Mouse (Mus musculus) hematopoietic stem cell, adult 5-6 weeks (primary cell): ENCODE data around the gene Fxyd5. TPM values are rescaled to one million over a fixed set of nuclear protein-coding genes. Genes with fewer than 3 reads are reported as not detected.

Experiments used
- ATAC-seq, 2 experiments: fragments of 125-278 bp in 1 of 2; replicated peaks in 1 of 2; 2 replicates each; pipeline ENCODE4 v1.8.0; 2016 to 2017; ENCODE audit warnings: inconsistent platforms in 2 of 2, mild to moderate bottlenecking in 2 of 2, moderate number of reproducible peaks in 2 of 2, low read depth in 1 of 2, moderate TSS enrichment in 1 of 2; ENCODE audit not compliant: low FRiP score in 2 of 2, poor library complexity in 2 of 2, severe bottlenecking in 2 of 2, insufficient read depth in 1 of 2, low TSS enrichment in 1 of 2
- total RNA-seq: library from RNA; stranded (forward); fragments of 172-1452, 232-1000 nt; gene quantifications from 2 replicates; pipeline ENCODE4 v1.2.3, GENCODE M21; 2017

Gene Fxyd5
- total RNA-seq, 1 experiment from 2014 or later = 391 TPM

GRCm38 (mm10) chr7:31072326-31072725 lies 30.0 kb upstream of the Fxyd5 start:
- no peak for ATAC-seq

DNA sequence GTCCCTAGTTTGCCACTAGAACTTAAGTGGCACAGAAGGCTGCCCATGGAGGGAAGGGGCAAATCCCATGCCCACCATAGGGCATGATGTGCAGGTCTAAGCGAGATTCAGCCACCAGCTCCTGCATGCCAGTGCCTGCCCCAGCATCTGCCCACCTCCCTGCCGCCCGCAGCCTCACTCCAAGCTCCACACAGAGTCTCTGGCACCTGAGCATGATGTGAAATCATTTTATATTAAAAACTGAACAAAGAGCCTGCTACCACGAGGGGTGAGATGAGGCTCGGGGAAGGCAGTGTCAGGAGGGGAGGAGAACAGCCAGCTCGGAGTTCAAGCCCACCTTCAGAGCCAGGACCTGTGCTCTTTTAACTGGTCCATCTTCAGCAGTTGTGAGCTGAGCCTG lies 28.0 kb upstream of the Fxyd5 start:
- no peak for ATAC-seq

GRCm38 (mm10) chr7:31069491-31069890 lies 27.2 kb upstream of the Fxyd5 start:
- no peak for ATAC-seq

DNA sequence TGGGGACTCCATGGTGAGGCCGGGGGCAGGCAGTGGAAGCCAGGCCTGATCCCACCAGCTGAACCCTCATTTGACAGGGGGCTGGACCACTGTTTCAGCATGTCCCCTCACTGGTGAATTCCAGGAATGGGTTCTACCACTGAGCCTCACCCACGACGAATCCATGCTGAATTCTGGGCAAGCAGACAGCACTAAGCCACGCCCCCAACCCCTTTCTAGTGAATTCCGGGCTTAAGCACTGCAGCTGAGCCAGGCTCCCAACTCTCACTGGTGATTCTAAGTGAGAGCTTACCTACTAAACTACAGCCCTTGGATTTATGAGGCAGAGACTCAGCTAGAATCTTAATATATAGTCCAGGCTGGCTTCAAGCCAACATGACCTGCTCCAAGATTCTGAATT lies 25.6 kb upstream of the Fxyd5 start:
- no peak for ATAC-seq

DNA sequence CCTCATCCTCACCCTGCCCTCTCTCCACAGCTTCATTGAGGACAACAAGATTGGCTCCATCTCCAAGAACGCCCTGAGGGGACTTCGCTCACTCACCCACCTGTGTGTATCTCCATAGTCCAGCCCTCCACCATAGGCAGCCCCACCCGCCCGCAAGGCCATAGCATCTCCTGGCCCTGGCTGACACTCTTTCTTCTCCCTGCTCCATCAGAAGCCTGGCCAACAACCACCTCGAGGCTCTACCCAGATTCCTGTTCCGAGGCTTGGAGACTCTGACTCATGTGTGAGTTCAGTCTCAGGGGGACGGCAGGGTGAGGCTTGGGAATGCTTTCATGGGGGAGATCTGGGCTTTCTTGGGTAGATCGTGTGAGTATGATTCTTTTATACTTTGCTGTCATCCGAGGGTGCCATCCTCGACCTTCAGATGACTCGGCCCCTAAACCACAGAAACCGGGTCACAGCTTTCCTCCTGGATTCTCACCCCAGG lies 20.8 kb upstream of the Fxyd5 start:
- ATAC-seq = no peak

DNA sequence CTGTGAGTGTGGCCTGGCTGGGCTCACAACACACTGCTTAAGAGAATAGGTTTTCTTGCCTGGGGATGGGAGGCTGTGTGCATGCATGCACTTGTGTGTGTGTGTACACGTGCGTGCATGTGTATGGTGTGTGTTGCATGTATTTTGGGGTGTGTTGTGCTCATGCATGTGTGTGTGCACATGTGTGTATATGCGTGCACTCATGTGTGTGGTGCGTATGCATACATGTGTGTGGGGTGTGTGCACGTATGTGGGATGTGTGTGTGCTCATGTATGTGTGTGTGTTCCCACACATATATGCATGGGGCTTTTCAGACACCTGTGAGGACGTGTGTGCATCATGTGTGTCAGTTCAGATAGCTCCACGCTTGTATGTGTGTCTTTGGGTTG lies 18.3 kb upstream of the Fxyd5 start:
- no peak for ATAC-seq

GRCm38 (mm10) chr7:31059919-31060620 lies 17.8 kb upstream of the Fxyd5 start:
- no peak for ATAC-seq

DNA sequence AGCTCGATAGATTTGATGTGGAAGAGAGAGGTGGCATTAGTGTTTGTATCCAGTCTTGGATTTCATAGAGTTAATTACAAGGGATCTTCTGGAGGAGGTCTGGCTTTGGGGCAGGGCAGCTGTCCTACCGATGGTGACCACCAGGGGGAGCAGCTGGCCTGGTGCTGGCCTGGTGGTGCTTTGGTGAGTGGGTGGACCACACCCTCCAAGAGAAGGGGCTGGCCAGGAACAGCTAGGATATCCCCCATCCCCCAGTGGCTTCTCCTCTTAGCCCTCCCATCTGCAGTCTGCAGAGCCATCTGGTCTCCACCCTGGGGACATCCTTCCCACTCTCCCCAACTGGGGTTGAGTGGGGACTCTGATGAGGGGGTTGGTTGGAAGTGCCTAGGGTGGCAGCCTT lies 16.8 kb upstream of the Fxyd5 start, which contains the start of gene Lgi4:
Gene Lgi4, plus strand, starts transcription at position 235 of the 400 bp plus-strand sequence.
- peak; percentile 78 to 79 for ATAC-seq

- ATAC-seq = no peak
Measured at GRCm38 (mm10) chr7:31058211-31058610, 15.9 kb upstream of the Fxyd5 start.

- no peak for ATAC-seq
Measured at GRCm38 (mm10) chr7:31057730-31058129, 15.4 kb upstream of the Fxyd5 start.

DNA sequence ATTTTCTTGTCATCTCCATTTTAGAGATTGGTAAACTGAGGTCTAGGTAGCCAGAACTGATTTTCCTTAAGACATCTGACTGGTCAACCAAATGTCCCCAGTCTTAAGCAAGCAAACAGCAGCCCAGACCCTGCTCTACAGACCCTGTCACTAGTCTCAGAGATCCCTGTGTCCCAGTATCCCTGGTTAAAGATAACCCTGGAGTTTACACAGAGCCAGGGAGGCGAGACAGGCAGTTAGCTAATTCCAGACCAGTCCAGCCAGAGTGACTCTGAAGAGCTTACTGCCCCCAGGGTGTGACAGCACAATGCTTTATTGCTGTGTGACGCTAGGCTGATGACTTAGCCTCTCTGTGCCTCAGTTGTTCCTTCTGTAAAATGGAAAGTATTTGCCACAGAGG lies 14.8 kb upstream of the Fxyd5 start, which contains the start of gene Fxyd1:
Gene Fxyd1, minus strand, starts transcription at position 129 of the 400 bp plus-strand sequence.
- ATAC-seq = no peak

DNA sequence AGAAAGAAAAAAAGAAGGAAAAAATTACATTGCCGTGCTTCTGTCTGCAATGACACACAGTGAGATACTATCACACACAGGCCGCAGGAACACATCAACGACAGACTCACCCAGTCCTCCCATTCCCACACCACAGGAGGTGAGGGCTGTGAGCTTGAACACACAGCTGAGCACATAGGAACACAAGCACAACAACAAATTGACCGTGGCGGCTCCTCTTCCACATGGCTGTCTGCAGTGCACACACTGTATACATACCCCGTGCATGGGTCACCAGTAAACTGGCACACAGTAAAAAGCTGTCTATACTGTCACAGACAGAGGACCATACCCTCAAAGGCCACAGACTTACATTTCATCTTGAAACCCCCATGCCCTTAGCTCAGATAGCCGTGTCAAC lies 14.2 kb upstream of the Fxyd5 start:
- ATAC-seq = no peak

GRCm38 (mm10) chr7:31055883-31056282 lies 13.6 kb upstream of the Fxyd5 start:
- ATAC-seq = no peak

DNA sequence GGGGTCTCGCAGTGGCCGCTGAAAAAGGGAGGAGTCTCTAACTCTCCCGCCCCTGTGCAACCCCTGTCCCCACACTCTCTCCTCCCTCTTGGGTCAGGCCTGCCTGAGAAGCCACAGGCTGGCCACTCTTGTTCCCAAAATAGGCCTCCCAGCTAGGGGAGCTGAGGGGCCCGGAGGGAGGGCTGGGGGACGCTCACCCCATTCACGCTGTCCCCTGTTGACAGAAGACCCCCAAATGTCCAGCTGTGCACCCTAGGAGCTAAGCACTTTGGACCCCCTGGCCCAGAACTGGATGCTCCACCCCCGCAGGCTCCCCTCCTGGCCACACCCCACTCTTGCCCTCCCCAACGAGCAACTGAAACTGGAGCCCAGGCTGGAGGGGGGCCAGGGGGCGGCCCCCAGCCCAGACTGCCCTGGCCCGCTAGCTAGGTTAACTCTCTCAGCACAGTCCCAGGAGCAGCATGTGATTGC lies 13.1 kb upstream of the Fxyd5 start:
- ATAC-seq = no peak

GRCm38 (mm10) chr7:31054661-31055320 lies 12.5 kb upstream of the Fxyd5 start:
- no peak for ATAC-seq

DNA sequence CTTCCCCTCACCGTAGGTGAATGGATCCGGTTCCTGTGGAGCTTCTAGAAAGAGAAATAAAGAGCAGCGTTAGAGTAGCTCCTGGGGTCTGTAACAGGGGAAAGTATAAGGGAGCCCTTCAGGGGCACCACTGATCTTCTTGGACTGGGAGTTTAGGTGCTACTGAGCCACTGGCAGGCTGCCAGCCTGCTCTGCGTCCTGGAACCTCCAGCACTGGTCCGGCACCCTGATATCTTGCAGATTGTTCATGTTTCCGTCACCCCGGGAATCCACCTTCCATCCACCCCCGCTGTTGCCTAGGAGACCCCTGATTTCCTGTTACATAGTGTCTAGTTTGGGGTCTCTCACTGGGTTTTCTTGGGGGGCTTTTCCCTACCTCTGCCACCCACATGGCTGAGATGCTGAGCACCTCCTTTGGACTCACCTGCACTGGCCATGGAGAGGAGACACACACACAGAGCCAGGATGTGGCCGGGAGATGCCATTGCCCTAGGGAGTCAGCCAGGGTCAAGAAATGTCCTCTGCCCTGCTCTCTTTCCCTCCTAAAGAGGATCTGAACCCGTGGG lies 11.7 kb upstream of the Fxyd5 start:
- no peak for ATAC-seq

GRCm38 (mm10) chr7:31052636-31053434 lies 10.6 kb upstream of the Fxyd5 start:
- peak; percentile 13 to 17; a peak in 3 of 4 replicates for ATAC-seq

- no peak for ATAC-seq
Measured at GRCm38 (mm10) chr7:31052251-31052635, 10.0 kb upstream of the Fxyd5 start.
